Mouse (Mus musculus) liver, embryonic 15.5 days (tissue): ENCODE results near the gene Nkrf. TPM values are rescaled to one million over a fixed set of nuclear protein-coding genes. Genes with fewer than 3 reads are reported as not detected.
A peak's percentile ranks its signal among the peaks of the same experiment; 100 is the strongest.

Experiments used
- ATAC-seq: fragments of 200-750 bp; cut with Nextera tagmentation; 2 replicates; pipeline ENCODE4 v1.8.0; 2017; ENCODE audit warnings: moderate number of reproducible peaks, mild to moderate bottlenecking, moderate library complexity; ENCODE audit not compliant: insufficient read depth
- H3K27ac ChIP-seq: fragments of 300-500 bp; sonication (generic); replicated peaks from 2 replicates; pipeline ENCODE4 v1.5.1; 2015; ENCODE audit warnings: mild to moderate bottlenecking, inconsistent platforms
- H3K27me3 ChIP-seq: fragments of 300-500 bp; sonication (generic); 2 replicates; pipeline ENCODE4 v1.6.1; 2015; ENCODE audit warnings: mild to moderate bottlenecking, inconsistent platforms
- H3K36me3 ChIP-seq: fragments of 300-500 bp; sonication (generic); replicated peaks from 2 replicates; pipeline ENCODE4 v1.6.1; 2015; ENCODE audit warnings: moderate library complexity, mild to moderate bottlenecking, inconsistent platforms
- H3K4me1 ChIP-seq: fragments of 300-500 bp; sonication (generic); replicated peaks from 2 replicates; pipeline ENCODE4 v1.6.1; 2015; ENCODE audit warnings: inconsistent platforms
- H3K4me2 ChIP-seq: fragments of 300-500 bp; sonication (generic); 2 replicates; pipeline ENCODE4 v1.6.1; 2015; ENCODE audit warnings: moderate library complexity, mild to moderate bottlenecking, inconsistent platforms
- H3K4me3 ChIP-seq: fragments of 300-500 bp; sonication (generic); replicated peaks from 2 replicates; pipeline ENCODE4 v1.5.1; 2015; ENCODE audit warnings: mild to moderate bottlenecking, inconsistent platforms
- H3K9ac ChIP-seq: fragments of 300-500 bp; sonication (generic); 2 replicates; pipeline ENCODE4 v1.6.1; 2015; ENCODE audit warnings: moderate library complexity, mild to moderate bottlenecking, inconsistent platforms
- H3K9me3 ChIP-seq: fragments of 300-500 bp; sonication (generic); replicated peaks from 2 replicates; pipeline ENCODE4 v1.6.1; 2016; ENCODE audit warnings: inconsistent platforms
- WGBS: fragments of 180-500 bp; shearing (Covaris S2); methylation state at CpG from one replicate; pipeline ENCODE4 v1.1.7; 2015; ENCODE audit warnings: mixed read lengths; ENCODE audit not compliant: insufficient replicate concordance; 5-methylcytosine and 5-hydroxymethylcytosine counted together
- polyA plus RNA-seq: library from polyadenylated mRNA; unstranded; fragments of >200 nt; fragmentation: Nextera tagmentation; extraction: Ambion mirVana; gene quantifications from 2 replicates; pipeline ENCODE4 v1.2.1, GENCODE M21; 2015

The Nkrf gene
- polyA plus RNA-seq = 0.51 and 0.67 TPM in 2 replicates

DNA sequence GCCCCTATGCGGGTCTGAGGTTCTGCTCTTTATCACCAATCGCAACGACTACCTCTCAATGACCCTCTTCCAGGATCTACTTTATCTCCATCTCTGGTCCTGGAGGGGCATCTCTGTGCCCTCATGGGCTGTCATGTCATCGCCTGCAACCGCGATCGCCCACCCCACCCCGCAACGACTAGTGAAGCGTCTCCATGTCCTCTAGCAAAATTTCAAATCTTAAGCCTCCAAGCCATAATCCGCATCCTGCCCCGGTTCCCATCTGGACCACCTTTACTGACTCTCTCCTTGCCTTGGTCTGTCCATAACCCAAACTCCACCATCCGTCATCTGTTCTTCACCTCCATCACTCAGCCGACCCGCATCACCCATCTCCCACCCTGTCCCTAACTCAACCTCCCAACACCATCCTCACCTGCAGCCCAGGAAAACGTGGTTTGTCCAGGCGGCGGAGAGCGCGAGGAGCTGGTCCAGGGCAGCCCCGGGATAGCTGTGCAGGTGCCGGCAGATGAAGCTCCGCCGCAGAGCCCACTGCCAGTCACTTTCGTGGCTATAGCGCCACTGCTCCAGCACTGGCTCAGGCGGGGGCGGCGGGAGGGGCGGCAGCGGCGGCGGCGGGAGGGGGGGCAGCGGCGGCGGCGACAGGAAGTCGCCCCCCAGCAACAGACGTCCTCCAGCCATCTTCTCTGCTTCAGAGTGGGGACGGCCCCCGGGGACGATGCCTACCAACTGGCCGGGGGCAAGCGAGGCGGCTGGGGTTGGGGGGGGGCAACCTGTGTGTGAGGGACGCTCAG, at the start of gene Nkrf:
Gene Nkrf (minus strand): TSS at position 579 of the 794 bp plus-strand sequence.
- Histone ChIP-seq H3K4me2 (peak within 1 kb of the TSS; percentile 82), H3K9me3 (no peaks in the 10 kb centered on the region), H3K27me3 (no peaks in the 10 kb centered on the region), H3K27ac (peak within 1 kb of the TSS; percentile 45; the same call in 1 of the 2 replicates), H3K36me3 (no peaks in the 10 kb centered on the region), H3K9ac (peak within 1 kb of the TSS; percentile 60), H3K4me1 (peaks cover 9% of the 10 kb centered on the region), H3K4me3 (peak within 1 kb of the TSS; percentile 64)
- 19% methylated on average over 44 of the region's 47 CpGs for WGBS
- peak; percentile 61 for ATAC-seq

DNA sequence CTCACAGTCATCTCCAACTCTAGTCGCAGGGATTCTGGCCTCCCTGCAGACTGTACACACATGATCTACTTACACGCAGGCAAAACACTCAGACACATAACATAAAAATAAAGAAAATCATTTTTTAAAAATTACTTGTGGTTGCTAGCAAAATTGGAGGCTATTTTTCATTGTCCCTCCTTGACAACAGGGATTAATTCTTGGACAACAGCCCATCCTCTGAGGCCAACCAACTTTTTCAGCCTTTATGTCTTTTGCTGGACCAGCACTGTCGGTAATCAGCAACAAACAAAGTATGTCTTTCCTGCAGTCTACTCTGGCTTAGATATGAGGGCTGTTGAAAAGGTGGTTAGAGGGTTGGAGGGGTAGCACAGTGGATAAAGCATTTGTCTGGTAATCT, 38.4 kb upstream of the Nkrf start:
- WGBS = 73% methylated on average over 3 of the region's 3 CpGs
- H3K4me1 ChIP-seq = no peaks in the 10 kb centered on the region
- no peaks in the 10 kb centered on the region for H3K27me3 ChIP-seq
- ATAC-seq = no peak
- no peak overlapping the region for H3K4me2 ChIP-seq
- no peaks in the 10 kb centered on the region for H3K36me3 ChIP-seq
- no peaks in the 10 kb centered on the region for H3K9me3 ChIP-seq
- H3K9ac ChIP-seq = no peak overlapping the region
- no peak overlapping the region for H3K27ac ChIP-seq
- no peak overlapping the region for H3K4me3 ChIP-seq

DNA sequence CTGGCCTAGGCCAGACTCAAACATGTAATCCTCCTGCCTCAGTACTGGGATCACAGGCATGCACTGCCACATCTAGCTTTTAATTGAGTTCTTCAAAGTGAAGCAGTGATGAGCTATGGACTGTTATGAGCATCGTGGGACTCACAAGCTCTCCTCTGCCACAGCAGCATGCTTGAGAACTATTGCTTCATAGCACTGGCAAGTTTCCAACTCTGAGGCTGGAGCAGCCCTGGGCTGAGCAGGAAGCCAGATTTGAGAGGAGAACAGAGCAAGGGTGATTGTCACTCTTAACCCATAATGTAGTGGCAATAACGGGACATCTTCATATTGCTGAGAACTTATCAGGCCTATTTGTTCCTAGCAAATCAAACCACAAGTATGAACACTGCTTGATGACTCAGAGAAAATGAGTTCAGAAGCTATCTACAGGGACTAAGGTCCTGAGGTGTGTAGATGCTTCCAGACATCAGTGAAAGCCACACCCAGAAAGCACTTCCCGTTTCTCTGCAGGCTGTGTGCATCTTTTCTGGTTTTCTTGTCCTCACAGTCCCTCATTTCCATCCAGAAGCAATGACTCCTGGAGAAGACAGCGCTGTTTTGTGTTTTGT, 37.2 kb upstream of the Nkrf start:
- 49% methylated on average over 4 of the region's 4 CpGs for WGBS
- no peaks in the 10 kb centered on the region for H3K36me3 ChIP-seq

DNA sequence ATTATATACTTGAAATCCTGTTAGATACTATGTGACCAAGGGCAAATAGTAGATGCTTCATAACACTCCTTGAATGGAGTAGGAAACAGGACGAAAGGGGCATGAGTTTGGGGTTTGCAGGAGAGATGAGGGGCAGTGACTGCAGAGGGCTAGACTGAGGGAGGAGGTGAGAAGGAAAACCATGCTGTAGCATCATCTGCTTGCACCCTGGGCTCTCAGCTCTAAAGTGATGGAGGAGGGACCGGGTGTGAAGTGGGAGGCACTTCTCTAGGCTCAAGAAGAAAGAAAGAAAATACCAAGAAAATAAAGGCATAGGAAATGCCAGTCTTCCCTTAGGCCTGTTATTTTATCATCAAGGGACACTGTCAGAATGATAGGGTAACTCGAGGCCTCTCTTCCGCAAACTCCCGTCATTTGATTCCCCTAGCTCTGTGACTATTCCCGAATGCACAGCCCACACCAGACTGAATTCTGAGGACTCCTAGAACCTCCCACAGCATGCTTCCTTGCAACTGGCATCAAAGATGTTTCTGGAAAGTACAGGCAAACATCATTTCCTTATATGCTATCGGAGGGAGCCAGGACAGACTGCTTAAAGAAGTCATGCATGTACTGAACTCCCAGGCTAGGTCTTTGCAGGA, 32.7 kb upstream of the Nkrf start:
- ATAC-seq = no peak
- Histone ChIP-seq H3K9ac (no peak overlapping the region), H3K36me3 (no peaks in the 10 kb centered on the region), H3K4me3 (no peak overlapping the region), H3K9me3 (no peaks in the 10 kb centered on the region), H3K27ac (no peak overlapping the region), H3K4me1 (no peaks in the 10 kb centered on the region), H3K27me3 (no peaks in the 10 kb centered on the region), H3K4me2 (no peak overlapping the region)
- 61% methylated on average over 7 of the region's 7 CpGs for WGBS

More for the DNA sequence above, 37.2 kb upstream of the Nkrf start:
- Histone ChIP-seq H3K4me1 (no peaks in the 10 kb centered on the region), H3K27ac (no peak overlapping the region), H3K4me2 (no peak overlapping the region), H3K27me3 (no peaks in the 10 kb centered on the region), H3K9ac (no peak overlapping the region), H3K9me3 (no peaks in the 10 kb centered on the region), H3K4me3 (no peak overlapping the region)
- no peak for ATAC-seq

DNA sequence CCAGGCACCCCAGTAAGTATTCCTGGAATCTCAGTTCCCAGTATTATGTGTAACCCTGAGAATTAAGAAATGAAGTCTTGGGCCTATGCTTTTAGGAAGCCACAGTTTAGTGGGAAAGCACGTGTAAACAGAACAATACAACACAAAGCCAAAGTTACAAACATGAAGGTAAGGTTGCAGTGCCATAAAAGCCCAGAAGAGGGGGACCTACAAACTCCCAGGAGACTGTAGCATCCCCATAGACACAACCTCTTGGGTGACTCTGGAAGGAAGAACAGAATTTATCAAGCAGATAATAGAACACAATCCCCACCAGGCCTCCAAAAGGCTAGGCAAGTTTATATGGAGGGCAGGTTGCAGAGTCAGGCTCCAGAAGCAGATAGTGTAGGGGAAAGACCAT, 27.9 kb upstream of the Nkrf start:
- Histone ChIP-seq H3K4me1 (no peaks in the 10 kb centered on the region), H3K4me2 (no peak overlapping the region), H3K27ac (no peak overlapping the region), H3K27me3 (no peaks in the 10 kb centered on the region), H3K36me3 (no peaks in the 10 kb centered on the region), H3K4me3 (no peak overlapping the region), H3K9ac (no peak overlapping the region), H3K9me3 (no peaks in the 10 kb centered on the region)
- no peak for ATAC-seq
- 41% methylated on average over 1 of the region's 1 CpGs for WGBS

DNA sequence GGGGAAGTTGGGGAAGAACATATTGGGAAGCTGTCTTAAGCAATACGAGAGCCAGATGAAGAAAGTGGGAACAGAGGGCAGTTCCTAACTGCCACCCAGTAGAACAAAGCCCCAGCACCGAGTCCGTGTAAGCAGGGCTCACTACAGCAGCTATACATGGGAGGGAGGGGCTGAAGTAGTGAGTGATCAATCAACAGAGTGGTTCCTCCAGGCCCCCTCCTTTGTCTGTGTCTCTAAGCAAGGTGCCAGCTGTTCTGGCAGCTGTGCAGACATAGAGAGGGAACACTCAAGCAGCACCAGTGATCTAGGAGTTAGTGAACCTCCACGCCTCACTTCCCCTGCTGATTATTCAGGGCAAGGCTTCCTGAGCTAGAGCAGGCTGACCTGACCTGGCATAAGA, 27.0 kb upstream of the Nkrf start:
- no peaks in the 10 kb centered on the region for H3K9me3 ChIP-seq
- no peak for ATAC-seq
- WGBS = 52% methylated on average over 4 of the region's 4 CpGs
- H3K4me2 ChIP-seq = no peak overlapping the region
- no peak overlapping the region for H3K4me3 ChIP-seq
- no peak overlapping the region for H3K9ac ChIP-seq
- H3K27me3 ChIP-seq = no peaks in the 10 kb centered on the region
- no peak overlapping the region for H3K27ac ChIP-seq
- no peaks in the 10 kb centered on the region for H3K4me1 ChIP-seq
- no peaks in the 10 kb centered on the region for H3K36me3 ChIP-seq

DNA sequence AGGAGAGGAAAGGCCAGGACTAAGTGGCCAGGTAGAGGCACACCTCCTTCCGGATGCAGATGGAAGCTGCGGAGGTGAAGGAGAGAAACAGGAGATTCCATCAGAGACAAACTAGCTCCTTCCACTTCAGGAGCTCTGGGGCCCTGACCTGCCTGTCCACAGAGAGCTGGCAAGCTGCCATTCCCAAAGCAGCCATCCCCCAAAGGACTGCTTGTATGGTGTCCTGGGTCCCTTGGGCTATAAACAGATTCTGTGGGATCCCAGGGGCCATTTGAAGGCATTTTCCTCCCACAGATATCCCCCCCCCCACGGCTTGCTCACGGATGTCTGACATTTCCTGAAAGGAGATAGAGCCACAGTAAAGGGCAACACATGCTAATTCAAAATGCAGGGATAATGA, 26.1 kb upstream of the Nkrf start:
- Histone ChIP-seq H3K4me2 (no peak overlapping the region), H3K4me1 (no peaks in the 10 kb centered on the region), H3K27ac (no peak overlapping the region), H3K27me3 (no peaks in the 10 kb centered on the region), H3K4me3 (no peak overlapping the region), H3K9ac (no peak overlapping the region), H3K36me3 (no peaks in the 10 kb centered on the region), H3K9me3 (no peaks in the 10 kb centered on the region)
- ATAC-seq = no peak
- 64% methylated on average over 4 of the region's 4 CpGs for WGBS

DNA sequence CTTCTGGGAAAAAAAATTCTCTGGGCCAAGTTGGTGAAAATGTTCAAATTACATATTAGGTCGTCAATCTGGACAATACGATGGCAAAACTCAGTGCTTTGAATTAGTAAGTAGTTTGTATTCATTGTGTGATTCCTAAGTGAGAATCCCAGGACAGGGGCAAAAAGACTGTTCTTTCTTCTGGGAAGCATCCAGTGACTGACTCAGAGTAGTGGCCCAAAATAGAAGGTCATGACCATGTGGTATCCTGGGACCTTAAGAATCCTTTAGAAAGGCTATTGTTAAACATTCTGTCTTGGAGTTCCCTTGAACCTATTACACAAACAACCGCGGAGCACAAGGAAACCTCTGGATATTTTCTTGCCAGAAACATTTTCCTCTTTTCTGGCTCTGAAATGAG, 18.6 kb upstream of the Nkrf start:
- WGBS = 66% methylated on average over 4 of the region's 4 CpGs
- Histone ChIP-seq H3K27ac (no peak overlapping the region), H3K4me2 (no peak overlapping the region)

DNA sequence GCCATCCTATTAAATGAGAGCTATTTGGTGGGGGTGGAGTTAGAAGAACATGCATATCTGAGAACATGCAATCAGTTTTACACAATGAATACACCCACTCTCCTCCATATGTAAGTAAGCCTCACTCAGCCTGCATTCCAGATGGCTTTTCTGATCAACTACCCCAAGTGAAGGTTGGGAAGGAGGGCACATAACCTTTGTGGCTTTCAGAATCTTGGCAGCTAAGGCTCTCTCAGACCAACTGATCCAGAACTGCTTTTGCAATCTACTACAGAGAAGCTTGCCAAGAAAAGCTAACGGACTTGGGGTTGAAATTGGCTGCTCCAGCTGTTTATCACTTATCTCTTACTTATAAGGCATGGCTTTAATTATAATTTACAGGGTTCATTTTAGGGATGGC, 15.1 kb upstream of the Nkrf start:
- Histone ChIP-seq H3K36me3 (no peaks in the 10 kb centered on the region), H3K27me3 (no peaks in the 10 kb centered on the region), H3K4me2 (no peak overlapping the region), H3K9me3 (no peaks in the 10 kb centered on the region), H3K27ac (no peak overlapping the region), H3K4me1 (no peaks in the 10 kb centered on the region), H3K4me3 (no peak overlapping the region), H3K9ac (no peak overlapping the region)
- WGBS = 58% methylated on average over 1 of the region's 1 CpGs
- no peak for ATAC-seq

More for the DNA sequence above, 18.6 kb upstream of the Nkrf start:
- Histone ChIP-seq H3K36me3 (no peaks in the 10 kb centered on the region), H3K4me1 (no peaks in the 10 kb centered on the region), H3K4me3 (no peak overlapping the region), H3K9ac (no peak overlapping the region), H3K9me3 (no peaks in the 10 kb centered on the region), H3K27me3 (no peaks in the 10 kb centered on the region)
- no peak for ATAC-seq

DNA sequence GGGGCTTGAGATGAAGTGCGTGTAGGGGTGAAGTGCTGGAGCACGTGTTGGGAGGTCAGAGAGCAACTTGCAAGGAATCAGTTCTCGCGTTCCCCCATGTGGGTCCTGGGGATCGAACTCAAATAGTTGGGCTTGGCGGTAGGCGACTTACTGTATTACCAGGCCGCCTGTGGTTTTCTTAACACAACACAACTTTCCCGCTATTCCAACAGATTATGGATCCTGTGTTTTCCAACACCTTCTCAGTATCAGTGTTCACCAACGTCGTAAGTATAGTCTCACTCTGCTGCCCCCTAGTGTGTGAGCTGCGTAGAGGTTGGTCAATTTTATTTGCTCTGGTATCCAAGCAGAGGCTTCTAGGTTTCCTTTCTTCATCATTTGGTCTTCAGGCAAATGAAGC, 8.6 kb upstream of the Nkrf start:
- no peak for ATAC-seq
- H3K36me3 ChIP-seq = no peaks in the 10 kb centered on the region
- H3K4me2 ChIP-seq = no peak overlapping the region
- no peaks in the 10 kb centered on the region for H3K4me1 ChIP-seq
- WGBS = 37% methylated on average over 12 of the region's 12 CpGs
- no peak overlapping the region for H3K4me3 ChIP-seq
- H3K9me3 ChIP-seq = no peaks in the 10 kb centered on the region
- no peaks in the 10 kb centered on the region for H3K27me3 ChIP-seq
- H3K27ac ChIP-seq = no peak overlapping the region
- no peak overlapping the region for H3K9ac ChIP-seq

DNA sequence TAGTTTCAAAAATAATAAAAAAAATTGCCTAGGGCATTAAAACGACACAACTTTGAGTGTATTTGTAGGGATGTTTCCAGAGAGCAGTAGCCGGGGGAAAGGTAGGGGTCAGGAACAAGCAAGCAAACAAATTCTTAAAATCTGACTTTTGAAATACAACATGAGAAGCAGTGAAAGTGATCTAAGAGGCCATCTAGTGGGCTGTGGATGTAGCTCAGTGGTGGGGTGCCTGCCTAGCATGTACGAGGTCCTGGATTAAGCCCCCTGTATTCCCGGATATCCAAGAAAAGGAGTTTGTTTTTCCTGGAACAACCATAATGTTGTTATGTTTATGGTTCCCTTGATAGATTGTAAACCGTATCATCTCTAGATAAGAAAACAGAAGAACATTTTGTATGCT, 3.8 kb upstream of the Nkrf start:
- Histone ChIP-seq H3K27me3 (no peaks in the 10 kb centered on the region), H3K9ac (no peak overlapping the region), H3K36me3 (no peaks in the 10 kb centered on the region), H3K9me3 (no peaks in the 10 kb centered on the region), H3K27ac (no peak overlapping the region), H3K4me1 (peaks cover 9% of the 10 kb centered on the region), H3K4me2 (no peak overlapping the region), H3K4me3 (no peak overlapping the region)
- ATAC-seq = no peak
- 35% methylated on average over 5 of the region's 5 CpGs for WGBS
